In the genomic region with DNA sequence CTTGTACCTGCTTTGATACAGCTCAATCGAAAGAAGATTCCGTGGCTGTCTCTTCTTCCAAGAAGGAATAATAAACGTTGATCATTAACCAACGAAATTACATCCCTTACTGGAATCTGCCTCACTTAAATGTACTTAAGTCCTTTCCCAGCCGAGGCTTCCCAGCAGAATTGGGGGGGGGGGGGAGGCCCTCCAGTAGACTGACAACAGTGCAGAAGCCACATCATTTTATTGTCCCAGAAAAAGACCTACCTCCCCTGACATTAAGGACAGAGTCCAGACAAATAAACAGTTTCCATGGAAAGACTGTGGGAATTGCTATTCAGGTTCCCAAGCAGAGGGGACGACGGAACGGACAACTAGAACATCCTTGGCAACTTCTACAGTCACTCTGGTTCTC, we compare ENCODE assay signal across 7 mouse cellular contexts. TPM values are rescaled to one million over a fixed set of nuclear protein-coding genes. Genes with fewer than 3 reads are reported as not detected.
DNase-seq lines count a peak whose midpoint lies in the region; ATAC-seq and TF ChIP-seq lines count a peak whose summit lies in the region.

No protein-coding gene starts in this region.

- H3K4me1 ChIP-seq in liver, adult 2 months (ENCODE audit: control insufficient read depth, insufficient read depth, low read length): peaks cover 7% of the 10 kb centered on the region
- H3K4me1 ChIP-seq in forebrain, embryonic 14.5 days (ENCODE audit: control insufficient read depth, insufficient read depth, low read length): peaks cover 5% of the 10 kb centered on the region; the same call in 1 of the 2 replicates
- peaks cover 24% of the 10 kb centered on the region for H3K4me1 ChIP-seq in neural tube, embryonic 13.5 days (replicated peaks)

- H3K4me2 ChIP-seq in forebrain, embryonic 14.5 days (ENCODE audit: low read length): peak overlapping the region; percentile 98
- H3K4me2 ChIP-seq in neural tube, embryonic 13.5 days: peak overlapping the region; percentile 82

- no peaks in the 10 kb centered on the region for H3K36me3 ChIP-seq in liver, adult 2 months (ENCODE audit: control insufficient read depth, insufficient read depth, low read length)
- no peaks in the 10 kb centered on the region for H3K36me3 ChIP-seq in forebrain, embryonic 14.5 days (ENCODE audit: control insufficient read depth, insufficient read depth, low read length)
- no peaks in the 10 kb centered on the region for H3K36me3 ChIP-seq in neural tube, embryonic 13.5 days

- ATAC-seq in forebrain, embryonic 14.5 days: no peak
- 0 out of 2 replicates have a peak, but pooled peaks have one; percentile 2 for ATAC-seq in neural tube, embryonic 13.5 days (ENCODE audit: low read depth)

- H3K79me2 ChIP-seq in liver, adult 2 months (ENCODE audit: control insufficient read depth, insufficient read depth, low read length): peaks cover 3% of the 10 kb centered on the region; the same call in 1 of the 2 replicates

- no peak for TF ChIP-seq POLR2A in liver, adult 2 months (IDR thresholded peaks at IDR 0.05; ENCODE audit: extremely low read depth, insufficient read depth, low read length)

- no peaks in the 10 kb centered on the region for H3K9me3 ChIP-seq in forebrain, embryonic 14.5 days (replicated peaks; ENCODE audit: control insufficient read depth, low read length)
- no peaks in the 10 kb centered on the region for H3K9me3 ChIP-seq in neural tube, embryonic 13.5 days

- no peaks in the 10 kb centered on the region for H3K27me3 ChIP-seq in liver, adult 2 months (ENCODE audit: control insufficient read depth, insufficient read depth, low read length)
- peaks cover 21% of the 10 kb centered on the region for H3K27me3 ChIP-seq in forebrain, embryonic 14.5 days (replicated peaks; ENCODE audit: control insufficient read depth, insufficient read depth, low read length)
- peaks cover 58% of the 10 kb centered on the region for H3K27me3 ChIP-seq in neural tube, embryonic 13.5 days

- 11% methylated on average over 8 of the region's 8 CpGs for WGBS in liver, adult 2 months
- 18% methylated on average over 8 of the region's 8 CpGs for WGBS in forebrain, embryonic 14.5 days
- 21% methylated on average over 8 of the region's 8 CpGs for WGBS in large intestine, adult 2 months
- 17% methylated on average over 8 of the region's 8 CpGs for WGBS in neural tube, embryonic 13.5 days

- no peak for TF ChIP-seq CTCF in liver, adult 2 months (IDR thresholded peaks at IDR 0.05; ENCODE audit: low read depth, low read length)

- peak overlapping the region; percentile 72; the same call in 1 of the 2 replicates for H3K9ac ChIP-seq in liver, adult 2 months (ENCODE audit: low read depth, low read length)
- no peak overlapping the region for H3K9ac ChIP-seq in forebrain, embryonic 14.5 days (ENCODE audit: low read length)
- no peak overlapping the region for H3K9ac ChIP-seq in neural tube, embryonic 13.5 days

- H3K27ac ChIP-seq in liver, adult 2 months (replicated peaks; ENCODE audit: insufficient read depth, low read depth, low read length): peak overlapping the region; percentile 10; the same call in 1 of the 2 replicates
- H3K27ac ChIP-seq in forebrain, embryonic 14.5 days (ENCODE audit: low read depth, low read length): no peak overlapping the region
- H3K27ac ChIP-seq in neural tube, embryonic 13.5 days (replicated peaks): no peak overlapping the region

- peak; percentile 47 for DNase-seq in liver, adult 2 months (ENCODE audit: extremely low read depth, low read depth, low spot score)
- DNase-seq in liver: no peak
- DNase-seq in forebrain, embryonic 14.5 days (ENCODE audit: low spot score): no peak
- peak; percentile 59 for DNase-seq in large intestine, adult 2 months (ENCODE audit: low read depth, low spot score)
- DNase-seq in spleen, adult 12 weeks (ENCODE audit: low spot score): no peak
- no peak for DNase-seq in layer of hippocampus, adult 18-20 months (ENCODE audit: low spot score in 2 of 2)

- peak overlapping the region; percentile 55 for H3K4me3 ChIP-seq in liver, adult 2 months (ENCODE audit: insufficient read depth, low read depth, low read length)
- peak overlapping the region; percentile 53; the same call in 1 of the 2 replicates for H3K4me3 ChIP-seq in forebrain, embryonic 14.5 days (ENCODE audit: low read depth, low read length)
- H3K4me3 ChIP-seq in neural tube, embryonic 13.5 days: peak overlapping the region; percentile 55

RNA-seq across cellular contexts. Expression of a gene that starts 0.7 kb away (rescaled TPM):
- 19.8 and 24.8 TPM in 2 replicates for total RNA-seq in liver, adult 2 months (2014; rRNA removed)
- polyA plus RNA-seq in liver, adult 2 months (2012; rRNA removed): 8.4 and 12.5 TPM in 2 replicates
- 6.2 and 6.7 TPM in 2 replicates for polyA plus RNA-seq in forebrain, embryonic 14.5 days (2014; fragmentation: Nextera tagmentation; extraction: Ambion mirVana)
- polyA plus RNA-seq in large intestine, adult 2 months (2012; rRNA removed): 34.3 and 58.1 TPM in 2 replicates
- 2.9 and 4.6 TPM in 2 replicates for polyA plus RNA-seq in neural tube, embryonic 13.5 days (2015; fragmentation: Nextera tagmentation; extraction: Ambion mirVana)
- total RNA-seq in layer of hippocampus, adult 18-20 months (2021): 1 to 10 TPM; 8.7 to 8.9 TPM

RNA-seq across cellular contexts. Expression of a gene that starts 8.6 kb away (rescaled TPM):
- total RNA-seq in liver, adult 2 months (2014; rRNA removed): 1.9 and 2.1 TPM in 2 replicates
- 0.21 and 0.39 TPM in 2 replicates for polyA plus RNA-seq in liver, adult 2 months (2012; rRNA removed)
- 0.93 and 1.1 TPM in 2 replicates for polyA plus RNA-seq in forebrain, embryonic 14.5 days (2014; fragmentation: Nextera tagmentation; extraction: Ambion mirVana)
- 6.5 and 10.0 TPM in 2 replicates for polyA plus RNA-seq in large intestine, adult 2 months (2012; rRNA removed)
- polyA plus RNA-seq in neural tube, embryonic 13.5 days (2015; fragmentation: Nextera tagmentation; extraction: Ambion mirVana): 0.61 and 0.80 TPM in 2 replicates
- total RNA-seq in layer of hippocampus, adult 18-20 months (2021): 1 to 10 TPM; 8.8 to 9.3 TPM

RNA-seq across cellular contexts. Expression of a gene that starts 48.4 kb away (rescaled TPM):
- 20.6 and 21.1 TPM in 2 replicates for total RNA-seq in liver, adult 2 months (2014; rRNA removed)
- polyA plus RNA-seq in liver, adult 2 months (2012; rRNA removed): 10.0 and 21.4 TPM in 2 replicates
- polyA plus RNA-seq in forebrain, embryonic 14.5 days (2014; fragmentation: Nextera tagmentation; extraction: Ambion mirVana): 42.8 and 53.3 TPM in 2 replicates
- 28.0 and 38.9 TPM in 2 replicates for polyA plus RNA-seq in large intestine, adult 2 months (2012; rRNA removed)
- polyA plus RNA-seq in neural tube, embryonic 13.5 days (2015; fragmentation: Nextera tagmentation; extraction: Ambion mirVana): 82.7 and 93.6 TPM in 2 replicates
- total RNA-seq in layer of hippocampus, adult 18-20 months (2021): 10 to 100 TPM; 81.4 to 83.4 TPM

Comparison
In these comparisons a context has a peak if more than half of its experiments do, and no peak if none do; other contexts are left out.
1. DNase-seq: peak in liver, adult 2 months (single experiment) and large intestine, adult 2 months (single experiment); none in liver (single experiment), forebrain, embryonic 14.5 days (single experiment), spleen, adult 12 weeks (single experiment) and layer of hippocampus, adult 18-20 months (0 of 2).
2. Peak in every context shown above with its lines, with median percentiles within 50 percentile points of each other: H3K4me3 ChIP-seq.